Mouse (Mus musculus) A20 (cell line): ENCODE measurements around the gene Nol8.
A peak's percentile ranks its signal among the peaks of the same experiment; 100 is the strongest.

Source experiments
- DNase-seq: peaks from one replicate; pipeline ENCODE4 v3.0.0-alpha.2; 2011; ENCODE audit warnings: low read depth, low spot score

Gene Nol8

GRCm38 (mm10) chr13:49652481-49653179 is at the start of gene Nol8, which contains the start of gene Cenpp:
Nol8 (plus strand) TSS chr13:49653078.
Cenpp (minus strand) TSS chr13:49652785.
- DNase-seq, result peak; percentile 100

GRCm38 (mm10) chr13:49603603-49604002 is 49.3 kb upstream of the Nol8 start:
- no peak for DNase-seq

GRCm38 (mm10) chr13:49607714-49608113 is 45.2 kb upstream of the Nol8 start, which contains the start of gene Ogn:
Ogn (plus strand) TSS chr13:49608046.
- DNase-seq, result no peak

- no peak for DNase-seq
These were observed 44.1 kb upstream of the Nol8 start for GRCm38 (mm10) chr13:49608589-49609322.

GRCm38 (mm10) chr13:49617021-49617420 is 35.9 kb upstream of the Nol8 start:
- DNase-seq, result no peak

- no peak for DNase-seq
These were observed 34.5 kb upstream of the Nol8 start for GRCm38 (mm10) chr13:49618365-49618764.

- no peak for DNase-seq
These were observed 29.7 kb upstream of the Nol8 start for GRCm38 (mm10) chr13:49623216-49623615.

- DNase-seq, result no peak
These were observed 24.7 kb upstream of the Nol8 start for GRCm38 (mm10) chr13:49628167-49628566.

GRCm38 (mm10) chr13:49629076-49629475 is 23.8 kb upstream of the Nol8 start:
- DNase-seq, result no peak

GRCm38 (mm10) chr13:49639965-49640364 is 12.9 kb upstream of the Nol8 start:
- DNase-seq, result no peak

GRCm38 (mm10) chr13:49642650-49643049 is 10.2 kb upstream of the Nol8 start:
- DNase-seq, result no peak

- DNase-seq, result no peak
These were observed 9.1 kb upstream of the Nol8 start for GRCm38 (mm10) chr13:49643669-49644362.

GRCm38 (mm10) chr13:49644731-49645529 is 7.9 kb upstream of the Nol8 start:
- peak; percentile 43 for DNase-seq

GRCm38 (mm10) chr13:49646019-49646418 is 6.9 kb upstream of the Nol8 start:
- DNase-seq, result no peak

- no peak for DNase-seq
These were observed 1.7 kb upstream of the Nol8 start for GRCm38 (mm10) chr13:49651136-49651535.

- no peak for DNase-seq
These were observed 1.0 kb upstream of the Nol8 start for GRCm38 (mm10) chr13:49651781-49652351.

- DNase-seq, result no peak
These were observed 283 bp downstream of the Nol8 start for GRCm38 (mm10) chr13:49653180-49653541.

- DNase-seq, result no peak
These were observed 24.9 kb downstream of the Nol8 start for GRCm38 (mm10) chr13:49677793-49678192.

GRCm38 (mm10) chr13:49681351-49682232 is 28.7 kb downstream of the Nol8 start, which contains the start of gene Iars:
Iars (plus strand) TSS chr13:49682100.
- peak; percentile 98 for DNase-seq

- DNase-seq, result no peak
These were observed 29.5 kb downstream of the Nol8 start for GRCm38 (mm10) chr13:49682233-49682846.
